Mouse (Mus musculus) spleen, adult 18-20 months (tissue): ENCODE results near the gene Ackr1.
"Not testable (repeated sequence)": the region's sequence is repeated elsewhere in the genome, so short reads cannot be mapped to it uniquely, and the experiment has no call there.

ENCODE experiments used
- DNase-seq, 2 experiments: peaks; one replicate each; pipeline ENCODE4 v3.0.0; 2022; ENCODE audit warnings: mixed read lengths in 2 of 2

Ackr1 gene

DNA sequence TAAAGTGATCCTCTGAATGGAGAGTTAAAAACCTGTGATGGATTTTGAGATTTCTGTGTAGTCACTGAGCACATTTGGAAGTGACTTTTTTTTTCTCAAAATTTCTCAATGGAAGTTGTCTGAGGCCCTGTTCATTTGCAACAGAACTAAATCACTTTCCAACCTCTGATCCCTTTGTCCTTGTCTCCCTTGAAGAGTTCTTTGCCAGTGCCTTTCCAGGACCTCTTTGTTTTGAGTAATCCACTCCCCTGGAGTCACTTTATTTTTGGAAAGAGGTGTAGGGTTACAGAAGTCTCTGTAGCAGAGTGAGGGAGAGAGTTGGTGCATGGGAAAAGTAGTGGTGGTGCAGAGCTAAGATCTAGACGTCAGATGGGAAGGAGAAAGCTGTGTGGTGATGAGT is 15.0 kb upstream of the Ackr1 start:
- no peak for DNase-seq

DNA sequence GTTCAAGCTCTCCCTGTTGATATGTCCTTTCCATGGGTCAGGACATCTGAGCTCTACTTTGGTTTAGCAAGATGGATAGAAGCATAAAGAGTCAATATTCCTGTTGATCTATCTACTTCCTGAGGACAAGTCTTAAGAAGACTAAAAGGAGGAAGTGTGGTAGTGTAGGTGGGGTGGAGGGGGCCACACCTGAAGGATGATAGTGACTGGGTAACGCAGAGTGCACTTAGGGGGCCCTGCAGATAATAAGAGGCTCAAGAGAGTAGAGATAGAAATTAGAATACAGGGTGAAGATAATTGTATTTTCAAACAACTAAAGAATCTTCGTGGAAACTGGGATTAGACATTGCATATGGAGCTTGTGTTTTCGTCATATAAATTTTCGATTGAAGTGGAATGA is 11.6 kb upstream of the Ackr1 start:
- no peak for DNase-seq

DNA sequence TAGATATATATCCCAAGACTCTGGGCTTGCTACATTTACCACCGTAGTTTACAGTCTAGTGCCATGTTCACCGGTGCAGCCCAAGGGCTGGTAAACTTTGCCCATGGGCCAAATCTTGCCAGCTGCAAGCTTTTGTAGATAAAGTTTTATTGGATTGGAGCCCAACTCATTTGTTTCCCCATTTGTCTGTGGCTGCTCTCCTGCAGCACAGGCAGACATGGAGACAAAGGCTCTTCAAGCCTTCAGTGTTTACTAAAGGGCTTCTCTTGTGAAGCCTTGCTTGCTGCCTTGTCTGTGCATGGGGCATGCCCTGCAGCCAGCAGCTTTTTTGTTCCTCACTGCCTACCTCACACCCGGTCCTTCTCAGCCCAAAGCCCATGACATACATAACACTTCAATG is 10.4 kb upstream of the Ackr1 start:
- DNase-seq: no peak

DNA sequence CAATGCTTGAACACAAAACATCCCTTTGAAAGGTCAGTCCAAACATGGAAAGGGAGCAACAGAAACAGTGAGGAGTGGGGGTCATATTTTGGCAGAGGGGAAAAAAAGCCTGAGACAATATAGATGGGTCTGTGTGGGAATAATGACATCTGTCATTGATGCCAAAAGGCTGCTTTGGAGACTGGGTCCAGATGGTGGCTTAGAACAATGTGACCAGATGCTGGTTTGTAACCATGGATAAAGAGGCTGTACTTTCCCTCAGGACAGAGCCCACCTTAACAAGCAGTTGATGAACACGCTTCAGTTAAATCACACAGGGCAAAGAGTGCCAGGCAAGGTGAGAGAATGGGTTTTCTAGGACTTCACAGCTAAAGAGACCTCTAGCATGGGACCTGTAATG is 8.9 kb upstream of the Ackr1 start:
- no peak for DNase-seq

DNA sequence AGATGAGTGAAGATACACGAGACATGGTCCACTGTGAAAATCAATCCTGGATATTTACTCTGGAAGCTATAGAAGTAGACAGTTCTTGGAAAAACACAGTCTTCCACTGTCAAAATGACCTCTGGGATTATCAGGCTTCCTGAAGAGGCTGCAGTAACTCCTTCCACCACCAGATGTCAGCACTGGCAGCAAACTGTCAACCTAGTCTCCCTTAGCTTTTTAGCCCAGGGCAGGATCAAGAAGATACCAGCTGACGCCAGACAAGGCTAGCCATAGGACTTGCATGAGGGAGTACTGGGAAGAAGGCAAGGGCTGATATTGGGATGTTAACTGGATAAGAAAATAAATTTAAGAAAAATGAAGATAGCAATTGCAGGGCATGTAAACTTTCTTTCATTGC is 6.0 kb upstream of the Ackr1 start:
- peak in 1 of 2 experiments; percentile 66 for DNase-seq

DNA sequence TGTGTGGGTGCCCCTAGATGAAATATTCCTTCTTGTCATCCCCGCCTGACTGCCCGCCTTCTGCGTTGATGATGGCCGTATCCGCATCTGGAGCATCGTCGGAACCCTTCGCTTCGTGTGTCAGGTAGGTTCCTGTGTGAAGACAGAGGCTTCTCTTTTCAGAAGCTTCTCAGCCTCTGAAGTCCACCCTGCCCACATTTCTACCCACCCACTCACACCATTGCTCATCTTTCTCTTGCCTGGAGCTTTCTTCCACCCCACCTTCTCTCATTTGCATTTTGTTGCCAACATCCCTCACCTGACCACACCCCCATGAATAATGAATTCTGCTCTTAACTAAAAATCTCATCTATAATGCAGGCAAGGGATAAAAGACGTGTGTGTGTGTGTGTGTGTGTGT is 3.5 kb upstream of the Ackr1 start:
- DNase-seq: no peak

DNA sequence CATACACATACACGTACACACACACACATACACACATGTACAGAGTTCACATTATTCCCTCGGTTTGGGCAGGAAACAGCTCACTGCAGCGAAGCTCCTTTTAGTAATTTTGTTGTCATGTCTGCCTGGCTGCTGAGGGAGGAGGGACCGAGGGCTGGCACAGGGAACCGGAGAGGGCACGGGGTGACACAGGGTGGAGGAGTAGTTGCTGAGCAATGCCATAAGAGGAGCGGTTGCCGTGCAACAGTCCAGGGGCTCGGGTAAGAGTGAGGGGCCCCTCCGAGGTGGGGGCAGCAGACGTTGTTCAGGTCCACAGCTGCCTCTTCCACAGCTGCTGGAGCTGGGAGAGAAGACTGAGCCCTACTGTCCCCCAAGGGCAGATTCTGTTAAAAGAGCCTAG is 2.4 kb upstream of the Ackr1 start:
- no peak for DNase-seq

DNA sequence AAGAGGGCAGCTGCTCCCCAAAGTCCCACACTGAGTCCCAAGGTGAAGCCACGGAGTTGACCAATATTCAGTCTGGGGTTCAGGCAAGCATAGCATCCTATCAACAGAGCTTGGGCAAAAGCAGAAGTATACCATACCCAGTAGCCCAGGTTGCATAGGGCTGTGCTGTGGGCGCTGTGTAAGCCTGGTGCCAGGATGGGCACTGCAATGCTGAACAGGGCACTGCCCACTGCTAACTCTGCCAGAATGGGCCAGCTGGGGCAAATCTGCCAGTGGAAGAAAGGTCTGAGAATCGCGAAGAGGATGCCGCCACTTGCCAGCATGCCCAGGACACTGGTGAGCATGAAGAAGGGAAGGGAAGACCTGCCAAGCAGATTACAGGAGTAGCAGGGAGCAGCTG is 1.1 kb downstream of the Ackr1 start:
- DNase-seq: no peak

DNA sequence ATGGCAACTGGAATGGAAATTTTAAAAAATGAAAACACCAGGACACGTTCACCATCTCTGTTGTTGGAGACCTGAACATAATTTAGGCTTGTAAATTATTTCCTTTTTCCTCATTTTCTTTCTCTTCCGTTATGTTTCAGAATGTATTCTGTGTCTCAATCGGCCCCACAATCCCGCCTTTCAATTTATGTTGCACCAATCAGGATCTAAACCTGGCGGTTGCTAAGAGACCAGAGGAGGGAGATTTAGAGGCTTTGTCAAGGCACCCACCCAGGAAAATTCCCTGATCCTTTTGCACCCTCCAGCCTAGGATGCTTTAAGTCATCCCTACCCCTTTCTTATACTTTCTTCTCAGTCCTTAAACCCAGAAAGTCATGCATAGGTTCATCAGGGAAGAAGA is 3.8 kb downstream of the Ackr1 start:
- DNase-seq: no peak

DNA sequence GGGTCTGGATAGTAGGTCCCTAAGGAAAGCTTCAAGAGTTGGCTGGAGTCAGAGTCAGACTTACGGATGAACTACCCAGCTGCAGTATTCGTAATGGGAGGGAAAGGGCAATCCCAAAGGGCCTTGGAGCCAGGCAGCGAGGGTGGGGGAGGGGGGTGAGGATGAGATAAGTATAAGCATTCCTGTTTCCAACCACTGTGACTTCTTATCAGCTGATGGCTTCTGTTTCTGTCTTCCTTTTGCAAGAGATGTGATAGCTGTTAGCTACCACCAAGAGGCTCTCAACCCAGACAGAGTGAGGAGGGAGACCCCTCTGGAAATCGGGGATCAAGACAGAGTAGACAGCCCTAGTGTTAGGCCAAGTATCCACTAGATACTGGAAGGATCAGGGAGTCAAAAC is 4.4 kb downstream of the Ackr1 start:
- no peak for DNase-seq

DNA sequence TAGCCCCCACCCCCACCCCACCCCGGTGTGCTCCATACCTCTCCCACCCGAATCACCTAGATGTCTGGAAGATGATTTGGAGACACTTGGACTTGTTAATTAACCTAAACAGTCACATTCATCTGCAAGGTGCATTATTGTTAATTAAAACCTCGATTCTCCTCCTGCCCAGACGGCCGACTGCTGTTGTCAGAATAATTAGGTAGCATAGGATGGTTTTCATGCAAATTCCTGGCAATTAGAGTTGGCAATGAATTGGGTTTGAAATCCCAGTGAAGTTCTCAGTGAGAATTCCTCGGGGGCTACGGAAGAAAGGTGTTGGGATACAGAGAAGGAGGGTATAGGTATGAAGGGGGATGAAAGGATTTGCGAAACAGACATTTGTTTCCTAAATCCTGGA is 5.1 kb downstream of the Ackr1 start:
- no peak for DNase-seq

DNA sequence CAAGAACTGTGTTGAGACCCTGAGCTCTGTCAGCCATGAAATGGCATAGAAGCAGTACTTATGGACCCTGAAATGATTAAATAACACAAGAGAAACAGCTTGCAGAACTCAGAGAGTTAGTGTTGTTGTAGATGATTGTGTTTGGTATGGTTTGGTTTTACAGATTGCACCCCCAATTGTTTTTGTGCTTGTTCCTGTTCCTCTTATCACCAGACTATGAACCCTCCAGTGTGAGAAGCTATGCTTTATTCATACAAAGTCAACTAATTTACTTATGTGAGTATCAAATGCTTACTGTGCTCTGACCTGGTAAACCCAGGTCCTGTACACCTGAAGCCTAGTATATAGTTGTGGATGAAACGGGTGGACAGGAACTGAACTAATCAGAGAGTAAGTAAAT is 7.0 kb downstream of the Ackr1 start:
- no peak for DNase-seq

DNA sequence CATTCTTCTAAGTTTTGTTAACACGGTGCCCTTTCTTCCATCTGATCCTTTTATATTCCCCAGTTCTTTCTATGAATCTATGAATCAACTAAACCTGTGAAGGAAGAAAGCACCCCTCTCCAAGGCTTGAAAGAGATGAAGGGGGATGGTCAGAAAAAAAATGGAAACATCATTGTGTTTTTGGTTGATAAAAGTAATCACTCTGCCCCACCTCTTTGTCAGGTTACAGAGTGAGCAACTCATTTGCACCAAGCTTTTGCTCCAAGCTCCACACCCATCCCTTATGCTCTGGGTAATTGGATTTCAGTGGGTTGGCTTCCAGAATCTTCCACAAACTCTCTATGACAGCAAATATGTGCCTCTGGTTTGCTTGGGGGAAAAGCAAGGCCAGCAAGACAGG is 8.2 kb downstream of the Ackr1 start:
- no peak for DNase-seq

DNA sequence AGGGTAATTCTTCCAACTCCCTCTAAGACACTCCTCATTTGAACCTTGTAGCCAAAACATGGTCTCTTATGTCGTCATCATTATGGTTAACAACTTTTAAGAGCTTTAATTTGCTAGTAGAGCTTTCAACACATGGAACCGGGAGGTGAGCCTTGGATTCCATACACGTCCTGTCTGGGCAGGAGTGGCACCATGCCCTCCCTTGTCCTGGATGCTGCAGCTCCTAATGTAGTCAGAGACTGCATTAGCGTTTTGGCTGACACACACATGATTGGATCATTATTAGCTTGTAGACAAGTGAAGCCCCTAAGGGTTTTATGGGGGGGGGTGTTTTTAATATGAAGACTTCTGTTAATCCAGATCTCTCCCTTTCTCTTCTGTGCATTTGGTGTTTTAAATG is 8.6 kb downstream of the Ackr1 start:
- no peak for DNase-seq

DNA sequence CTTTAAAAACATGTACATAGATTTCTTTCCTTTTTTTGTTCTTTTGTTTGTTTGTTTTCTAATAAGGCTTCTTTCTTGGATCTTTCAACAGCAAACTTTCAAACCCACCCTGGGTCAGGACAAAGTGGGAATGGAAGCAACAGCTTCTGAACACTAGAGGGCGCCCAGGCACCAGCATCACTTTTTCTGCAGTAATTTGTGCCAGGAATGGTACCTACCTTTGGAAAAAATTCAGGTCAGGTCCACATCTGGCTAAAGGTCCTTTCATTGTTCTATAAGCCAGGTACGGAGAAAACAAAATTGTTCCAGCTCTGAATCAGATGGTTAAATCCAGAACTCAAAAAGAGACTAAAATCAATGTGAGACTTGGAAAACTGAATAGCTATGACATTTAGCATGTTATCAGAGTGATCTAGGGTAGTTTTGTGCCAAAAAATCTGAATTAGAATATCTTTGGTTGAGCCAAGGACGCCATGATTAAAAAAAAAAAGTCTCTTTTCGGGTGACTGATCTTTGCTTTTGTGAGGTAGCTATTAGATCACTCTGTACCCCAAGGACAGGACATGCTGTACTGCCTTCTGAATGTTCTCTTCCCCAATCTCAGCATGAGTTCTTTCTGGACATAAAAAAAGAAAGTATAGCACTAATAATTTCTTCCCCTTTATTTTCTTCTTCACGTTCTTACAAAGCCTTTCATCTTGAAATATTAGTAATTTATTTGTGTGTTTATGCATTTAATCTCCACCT is 9.5 kb downstream of the Ackr1 start:
- DNase-seq: peak in 1 of 2 experiments; percentile 36

DNA sequence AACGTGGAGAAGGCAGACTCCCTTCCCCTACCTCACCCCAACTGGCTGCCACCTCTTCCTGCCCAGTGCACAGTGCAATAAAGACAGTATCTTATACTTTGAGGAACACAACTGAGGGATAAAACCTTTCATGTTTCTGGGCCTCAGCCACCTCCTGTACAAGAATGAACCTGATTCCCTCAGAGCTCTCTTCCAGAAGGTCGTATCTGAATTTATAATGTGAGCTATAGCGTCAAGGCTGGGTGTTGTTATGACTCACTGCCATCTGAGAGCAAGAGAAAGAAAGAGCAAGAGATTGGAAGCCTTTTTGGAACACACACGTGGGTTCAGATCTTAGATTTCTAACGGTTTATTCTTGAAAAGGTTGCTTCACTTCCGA is 11.3 kb downstream of the Ackr1 start:
- DNase-seq: no peak

DNA sequence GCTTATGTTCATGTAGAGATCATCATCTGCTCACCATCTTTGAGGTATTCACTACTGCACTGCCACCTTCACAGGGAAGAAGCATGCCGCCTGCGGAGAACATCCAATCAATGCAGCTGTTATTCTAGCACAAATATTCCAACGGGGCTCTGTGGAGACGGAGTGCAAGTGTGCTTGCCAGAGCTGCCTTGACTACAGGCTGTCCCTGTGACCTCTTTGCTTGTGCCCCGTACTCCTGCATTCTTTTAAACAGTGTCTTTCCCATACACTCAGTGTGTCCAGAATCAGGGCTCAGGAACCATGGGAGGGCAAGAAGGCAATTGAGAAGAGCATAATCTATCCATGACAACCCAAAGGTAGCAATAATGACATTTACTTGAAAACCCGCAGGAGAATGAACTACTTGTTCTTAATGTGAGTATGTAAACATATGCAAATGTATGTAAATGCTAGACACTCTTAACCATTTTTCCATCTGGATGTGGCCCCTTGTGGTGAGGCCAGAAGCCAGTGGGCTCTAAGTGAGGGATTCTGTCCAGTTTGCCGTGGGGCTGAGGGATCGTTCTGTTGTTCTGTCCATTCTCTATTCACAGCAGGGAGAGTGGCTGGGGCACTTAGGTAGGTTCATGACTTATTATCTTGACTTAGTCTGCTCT is 11.8 kb downstream of the Ackr1 start:
- DNase-seq: no peak

DNA sequence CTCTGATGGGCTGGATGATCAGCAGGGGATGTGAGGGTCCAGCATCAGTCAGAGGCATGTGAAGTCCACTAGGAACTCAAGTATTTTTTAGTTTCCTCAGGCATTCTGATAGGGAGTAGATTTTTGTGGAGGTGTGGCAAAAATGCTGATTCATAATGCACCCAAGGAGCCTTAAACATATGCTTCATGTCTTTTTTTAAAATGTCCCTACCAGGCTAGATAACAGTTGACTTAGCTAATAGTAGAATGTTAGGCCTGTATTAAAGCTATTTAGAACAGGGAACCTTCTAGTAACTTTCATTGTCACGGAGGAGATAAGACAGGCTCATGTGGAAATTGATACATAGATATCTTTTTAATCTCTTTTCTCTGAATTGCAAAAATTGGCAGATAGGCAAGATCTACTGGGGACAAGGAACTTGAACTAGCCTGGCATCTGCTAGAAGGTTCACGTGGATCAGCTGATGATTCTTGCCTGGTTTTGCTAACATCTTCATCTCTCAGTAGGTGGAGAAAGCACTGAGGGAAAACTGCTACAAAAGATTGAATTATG is 15.5 kb downstream of the Ackr1 start:
- DNase-seq: no peak

DNA sequence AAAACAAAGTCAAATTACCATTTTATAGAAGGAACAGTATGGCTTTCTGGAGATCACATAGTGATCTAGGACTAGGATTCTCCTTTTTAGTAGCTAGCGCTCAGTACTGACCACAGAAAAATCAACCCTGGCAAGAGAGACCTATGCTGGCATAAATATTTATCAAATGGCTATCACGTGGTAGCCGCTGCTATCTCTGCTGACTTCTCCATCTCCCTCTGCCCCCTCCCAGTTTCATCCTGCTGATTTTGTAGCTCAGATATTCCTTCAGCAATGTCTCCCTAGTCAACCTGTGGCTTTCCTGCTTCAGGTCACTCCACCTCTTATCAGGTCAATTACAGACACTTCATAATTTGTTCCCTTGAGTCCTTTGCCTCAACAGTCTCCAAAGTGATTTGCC is 17.8 kb downstream of the Ackr1 start:
- DNase-seq: no peak

DNA sequence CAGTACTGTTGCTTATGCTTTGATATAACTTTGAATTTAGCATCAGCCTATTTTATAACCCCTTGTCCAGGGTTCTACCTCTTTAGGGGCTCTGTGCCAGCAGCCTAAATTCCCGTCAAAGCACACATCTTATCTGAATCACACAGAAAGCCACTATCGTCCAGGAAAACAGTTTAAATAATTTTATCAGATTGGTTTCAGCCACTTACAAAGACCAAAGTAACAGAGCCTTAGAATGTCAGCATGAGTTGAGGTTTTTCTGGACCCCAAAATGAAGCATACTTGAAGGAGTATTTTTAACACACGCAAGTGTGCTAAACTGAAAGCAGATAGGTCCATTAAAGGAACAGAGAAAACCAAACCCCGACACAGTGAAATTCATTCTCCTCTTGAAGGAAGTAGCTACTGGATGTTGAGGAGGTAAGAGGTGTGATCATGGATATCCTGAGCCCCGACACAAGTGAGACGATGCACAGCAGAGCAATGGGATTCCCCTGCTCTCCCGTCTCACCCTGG is 20.0 kb downstream of the Ackr1 start:
- not testable (repeated sequence) for DNase-seq

DNA sequence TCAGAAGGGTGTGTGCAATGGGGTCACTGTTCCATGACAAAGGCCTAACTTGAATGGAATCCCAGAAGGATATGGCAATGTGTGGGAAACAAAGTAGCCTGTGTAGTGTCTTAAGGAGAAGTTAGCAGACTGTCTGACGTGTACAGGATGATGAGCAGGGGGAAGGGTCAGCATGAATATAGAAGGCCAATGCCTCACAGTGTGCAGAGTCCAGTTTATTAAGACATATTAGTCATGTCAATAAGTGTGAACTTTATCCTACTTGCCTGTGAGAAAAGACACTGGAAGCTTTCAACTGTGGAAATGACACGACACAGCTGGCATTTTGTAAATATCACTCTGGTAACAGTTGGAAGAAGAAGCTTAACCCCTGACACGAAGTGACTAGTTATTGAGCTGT is 30.8 kb downstream of the Ackr1 start:
- DNase-seq: not testable (repeated sequence)
